ENCODE assay signal across 8 mouse cellular contexts in genomic region chr1:36512089-36512965, GRCm38 (mm10). TPM values are rescaled to one million over a fixed set of nuclear protein-coding genes. Genes with fewer than 3 reads are reported as not detected.
DNase-seq lines count a peak whose midpoint lies in the region; ATAC-seq and TF ChIP-seq lines count a peak whose summit lies in the region.

No protein-coding gene starts in this region.

- peak; percentile 39 for TF ChIP-seq CTCF in heart, adult 2 months (IDR thresholded peaks at IDR 0.05)
- no peak for TF ChIP-seq CTCF in midbrain, postnatal 0 days (IDR thresholded peaks at IDR 0.05)

- peak overlapping the region; percentile 99 for H3K27ac ChIP-seq in heart, adult 2 months
- H3K27ac ChIP-seq in forebrain, embryonic 13.5 days: peak overlapping the region; percentile 99
- H3K27ac ChIP-seq in hindbrain, embryonic 14.5 days: peak overlapping the region; percentile 97
- peak overlapping the region; percentile 99 for H3K27ac ChIP-seq in limb, embryonic 13.5 days
- peak overlapping the region; percentile 93 for H3K27ac ChIP-seq in midbrain, postnatal 0 days (ENCODE audit: low read depth, low read length)
- H3K27ac ChIP-seq in stomach, embryonic 16.5 days (ENCODE audit: low read length): peak overlapping the region; percentile 99

- no peak for TF ChIP-seq POLR2A in heart, adult 2 months (IDR thresholded peaks at IDR 0.05; ENCODE audit: insufficient read depth, low read depth, low read length)

- intact Hi-C loops in heart, adult 2 months (cut with DNase I): no loop called here

- peaks cover 4% of the 10 kb centered on the region; the same call in 1 of the 2 replicates for H3K36me3 ChIP-seq in heart, adult 2 months (ENCODE audit: control insufficient read depth, insufficient read depth, low read length)
- peaks cover 18% of the 10 kb centered on the region for H3K36me3 ChIP-seq in forebrain, embryonic 13.5 days (ENCODE audit: poor library complexity, severe bottlenecking)
- peaks cover 9% of the 10 kb centered on the region; the same call in 1 of the 2 replicates for H3K36me3 ChIP-seq in hindbrain, embryonic 14.5 days (replicated peaks; ENCODE audit: control insufficient read depth, insufficient read depth)
- peaks cover 25% of the 10 kb centered on the region for H3K36me3 ChIP-seq in limb, embryonic 13.5 days
- H3K36me3 ChIP-seq in midbrain, postnatal 0 days (ENCODE audit: insufficient read depth, low read length): peaks cover 7% of the 10 kb centered on the region; the same call in 1 of the 2 replicates
- H3K36me3 ChIP-seq in stomach, embryonic 16.5 days (ENCODE audit: control insufficient read depth, insufficient read depth, low read length): no peaks in the 10 kb centered on the region; the same call in 1 of the 2 replicates

- 0 out of 2 replicates have a peak, but pooled peaks cover 2% of the 10 kb centered on the region for H3K79me2 ChIP-seq in heart, adult 2 months (replicated peaks; ENCODE audit: control insufficient read depth, insufficient read depth, low read length)

- no peaks in the 10 kb centered on the region for H3K27me3 ChIP-seq in heart, adult 2 months (ENCODE audit: control insufficient read depth, insufficient read depth, low read length)
- H3K27me3 ChIP-seq in forebrain, embryonic 13.5 days: no peaks in the 10 kb centered on the region
- H3K27me3 ChIP-seq in hindbrain, embryonic 14.5 days (ENCODE audit: control insufficient read depth, insufficient read depth, low read length): no peaks in the 10 kb centered on the region
- H3K27me3 ChIP-seq in limb, embryonic 13.5 days: no peaks in the 10 kb centered on the region
- H3K27me3 ChIP-seq in midbrain, postnatal 0 days (ENCODE audit: insufficient read depth, low read length): no peaks in the 10 kb centered on the region
- H3K27me3 ChIP-seq in stomach, embryonic 16.5 days (ENCODE audit: control insufficient read depth, insufficient read depth, low read length): no peaks in the 10 kb centered on the region

- WGBS in heart, adult 2 months: 10% methylated on average over 126 of the region's 126 CpGs
- under 1% methylated on average over 81 of the region's 126 CpGs for WGBS in forebrain, embryonic 13.5 days
- 0% methylated on average over 84 of the region's 126 CpGs for whole genome bisulfite sequencing in hindbrain, embryonic 14.5 days
- WGBS in limb, embryonic 13.5 days: under 1% methylated on average over 120 of the region's 126 CpGs
- WGBS in midbrain, postnatal 0 days: under 1% methylated on average over 96 of the region's 126 CpGs
- under 1% methylated on average over 101 of the region's 126 CpGs for WGBS in stomach, embryonic 16.5 days

- peak overlapping the region; percentile 94 for H3K4me2 ChIP-seq in forebrain, embryonic 13.5 days
- H3K4me2 ChIP-seq in hindbrain, embryonic 14.5 days (replicated peaks): peak overlapping the region; percentile 97
- peak overlapping the region; percentile 96 for H3K4me2 ChIP-seq in limb, embryonic 13.5 days (replicated peaks)
- H3K4me2 ChIP-seq in midbrain, postnatal 0 days (ENCODE audit: low read depth, low read length, poor library complexity, severe bottlenecking): peak overlapping the region; percentile 82
- peak overlapping the region; percentile 98 for H3K4me2 ChIP-seq in stomach, embryonic 16.5 days (ENCODE audit: low read depth, low read length)

- H3K9ac ChIP-seq in heart, adult 2 months (ENCODE audit: low read depth, low read length): peak overlapping the region; percentile 95
- H3K9ac ChIP-seq in forebrain, embryonic 13.5 days: peak overlapping the region; percentile 91
- peak overlapping the region; percentile 84 for H3K9ac ChIP-seq in hindbrain, embryonic 14.5 days
- peak overlapping the region; percentile 87 for H3K9ac ChIP-seq in limb, embryonic 13.5 days
- H3K9ac ChIP-seq in midbrain, postnatal 0 days (replicated peaks; ENCODE audit: low read length, poor library complexity, severe bottlenecking): peak overlapping the region; percentile 76
- H3K9ac ChIP-seq in stomach, embryonic 16.5 days (ENCODE audit: low read length): peak overlapping the region; percentile 90

- peak overlapping the region; percentile 71 for H3K4me3 ChIP-seq in heart, adult 2 months
- H3K4me3 ChIP-seq in forebrain, embryonic 13.5 days: peak overlapping the region; percentile 96
- peak overlapping the region; percentile 91 for H3K4me3 ChIP-seq in hindbrain, embryonic 14.5 days (replicated peaks; ENCODE audit: low read length)
- H3K4me3 ChIP-seq in limb, embryonic 13.5 days: peak overlapping the region; percentile 93
- H3K4me3 ChIP-seq in midbrain, postnatal 0 days (ENCODE audit: low read depth, low read length): peak overlapping the region; percentile 91
- H3K4me3 ChIP-seq in stomach, embryonic 16.5 days (replicated peaks; ENCODE audit: low read length): peak overlapping the region; percentile 95

- DNase-seq in heart, adult 2 months: peak; percentile 68 to 71
- no peak for DNase-seq in heart, adult 8-10 months (ENCODE audit: low spot score)
- DNase-seq in brain, adult 2 months (ENCODE audit: low read depth, low spot score): peak; percentile 68
- DNase-seq in hindbrain, embryonic 14.5 days (ENCODE audit: low spot score): peak; percentile 50
- peak; percentile 62 for DNase-seq in midbrain, postnatal 0 days (ENCODE audit: low spot score)

- no peaks in the 10 kb centered on the region for H3K9me3 ChIP-seq in forebrain, embryonic 13.5 days (replicated peaks)
- no peaks in the 10 kb centered on the region for H3K9me3 ChIP-seq in hindbrain, embryonic 14.5 days (ENCODE audit: control insufficient read depth, low read length)
- no peaks in the 10 kb centered on the region for H3K9me3 ChIP-seq in limb, embryonic 13.5 days
- H3K9me3 ChIP-seq in midbrain, postnatal 0 days (ENCODE audit: low read length): no peaks in the 10 kb centered on the region
- H3K9me3 ChIP-seq in stomach, embryonic 16.5 days (replicated peaks; ENCODE audit: control insufficient read depth, low read length): no peaks in the 10 kb centered on the region

- ATAC-seq in forebrain, embryonic 13.5 days: peak; percentile 68
- peak; percentile 74 for ATAC-seq in hindbrain, embryonic 14.5 days (ENCODE audit: low FRiP score)
- ATAC-seq in limb, embryonic 13.5 days (ENCODE audit: low FRiP score, low read depth): peak; percentile 75
- peak; percentile 82 for ATAC-seq in midbrain, postnatal 0 days (ENCODE audit: low FRiP score)
- ATAC-seq in stomach, embryonic 16.5 days (ENCODE audit: insufficient read depth, low FRiP score): peak; percentile 61

- H3K4me1 ChIP-seq in heart, adult 2 months (ENCODE audit: control insufficient read depth, insufficient read depth, low read length): peaks cover 3% of the 10 kb centered on the region
- H3K4me1 ChIP-seq in forebrain, embryonic 13.5 days: peaks cover 37% of the 10 kb centered on the region
- peaks cover 39% of the 10 kb centered on the region for H3K4me1 ChIP-seq in hindbrain, embryonic 14.5 days (replicated peaks; ENCODE audit: control insufficient read depth, insufficient read depth, low read length)
- H3K4me1 ChIP-seq in limb, embryonic 13.5 days: peaks cover 26% of the 10 kb centered on the region
- peaks cover 15% of the 10 kb centered on the region for H3K4me1 ChIP-seq in midbrain, postnatal 0 days (ENCODE audit: insufficient read depth, low read length)
- H3K4me1 ChIP-seq in stomach, embryonic 16.5 days (ENCODE audit: control insufficient read depth, insufficient read depth, low read length): peaks cover 19% of the 10 kb centered on the region

- no peak for TF ChIP-seq EP300 in heart, adult 2 months (IDR thresholded peaks at IDR 0.05; ENCODE audit: insufficient read depth, low read depth, low read length)

RNA-seq across cellular contexts. Expression of gene Cnnm3, which starts 0.7 kb away (rescaled TPM):
- 10 to 100 TPM; 11.1 to 15.1 TPM for total RNA-seq in heart, adult 2 months (2021)
- polyA plus RNA-seq in heart, adult 2 months (2012; rRNA removed): 14.1 and 15.6 TPM in 2 replicates
- total RNA-seq in heart, adult 8-10 months (2022): 10 to 100 TPM in 3 of 4 experiments, 1 to 10 TPM in 1; 8.6 to 16.3 (median 11.7) TPM
- polyA plus RNA-seq in forebrain, embryonic 13.5 days (2015; fragmentation: Nextera tagmentation; extraction: Ambion mirVana): 5.3 and 5.7 TPM in 2 replicates
- 6.1 and 6.8 TPM in 2 replicates for polyA plus RNA-seq in hindbrain, embryonic 14.5 days (2014; fragmentation: Nextera tagmentation; extraction: Ambion mirVana)
- polyA plus RNA-seq in limb, embryonic 13.5 days (2015; fragmentation: Nextera tagmentation; extraction: Ambion mirVana): 3.7 and 4.4 TPM in 2 replicates
- total RNA-seq in midbrain, postnatal 0 days (2014; rRNA removed): 32.9 and 40.8 TPM in 2 replicates
- 4.3 and 5.2 TPM in 2 replicates for polyA plus RNA-seq in midbrain, postnatal 0 days (2015; fragmentation: Nextera tagmentation; extraction: Ambion mirVana)
- polyA plus RNA-seq in stomach, embryonic 16.5 days (2015; fragmentation: Nextera tagmentation; extraction: Ambion mirVana): 2.5 and 3.0 TPM in 2 replicates

RNA-seq across cellular contexts. Expression of gene Ankrd23, which starts 24.4 kb away (rescaled TPM):
- 100 to 1,000 TPM; 310 to 338 TPM for total RNA-seq in heart, adult 2 months (2021)
- polyA plus RNA-seq in heart, adult 2 months (2012; rRNA removed): 397 and 412 TPM in 2 replicates
- 100 to 1,000 TPM; 251 to 540 (median 405) TPM for total RNA-seq in heart, adult 8-10 months (2022)
- polyA plus RNA-seq in forebrain, embryonic 13.5 days (2015; fragmentation: Nextera tagmentation; extraction: Ambion mirVana): 11.3 and 12.3 TPM in 2 replicates
- polyA plus RNA-seq in hindbrain, embryonic 14.5 days (2014; fragmentation: Nextera tagmentation; extraction: Ambion mirVana): 6.9 and 10.6 TPM in 2 replicates
- 20.1 and 20.8 TPM in 2 replicates for polyA plus RNA-seq in limb, embryonic 13.5 days (2015; fragmentation: Nextera tagmentation; extraction: Ambion mirVana)
- total RNA-seq in midbrain, postnatal 0 days (2014; rRNA removed): 9.8 and 11.6 TPM in 2 replicates
- polyA plus RNA-seq in midbrain, postnatal 0 days (2015; fragmentation: Nextera tagmentation; extraction: Ambion mirVana): 12.8 and 14.8 TPM in 2 replicates
- polyA plus RNA-seq in stomach, embryonic 16.5 days (2015; fragmentation: Nextera tagmentation; extraction: Ambion mirVana): 18.0 and 21.7 TPM in 2 replicates

RNA-seq across cellular contexts. Expression of gene Gm42417, which starts 26.9 kb away (rescaled TPM):
- 100 to 1,000 TPM; 148 to 172 TPM for total RNA-seq in heart, adult 2 months (2021)
- 0.09 TPM in 1 of 2 replicates, not detected in the other for polyA plus RNA-seq in heart, adult 2 months (2012; rRNA removed)
- 100 to 1,000 TPM; 132 to 332 (median 244) TPM for total RNA-seq in heart, adult 8-10 months (2022)
- polyA plus RNA-seq in forebrain, embryonic 13.5 days (2015; fragmentation: Nextera tagmentation; extraction: Ambion mirVana): 0.30 and 0.44 TPM in 2 replicates
- polyA plus RNA-seq in hindbrain, embryonic 14.5 days (2014; fragmentation: Nextera tagmentation; extraction: Ambion mirVana): 0.23 and 1.1 TPM in 2 replicates
- polyA plus RNA-seq in limb, embryonic 13.5 days (2015; fragmentation: Nextera tagmentation; extraction: Ambion mirVana): 0.33 and 0.92 TPM in 2 replicates
- total RNA-seq in midbrain, postnatal 0 days (2014; rRNA removed): not detected in 2 replicates
- polyA plus RNA-seq in midbrain, postnatal 0 days (2015; fragmentation: Nextera tagmentation; extraction: Ambion mirVana): 0.42 and 0.65 TPM in 2 replicates
- 1.9 TPM in 1 of 2 replicates, not detected in the other for polyA plus RNA-seq in stomach, embryonic 16.5 days (2015; fragmentation: Nextera tagmentation; extraction: Ambion mirVana)

RNA-seq across cellular contexts. Expression of gene Ankrd39, which starts 34.9 kb away (rescaled TPM):
- 1 to 10 TPM; 6.2 to 6.3 TPM for total RNA-seq in heart, adult 2 months (2021)
- 11.1 TPM in 2 replicates for polyA plus RNA-seq in heart, adult 2 months (2012; rRNA removed)
- 1 to 10 TPM; 5.4 to 8.2 (median 7.1) TPM for total RNA-seq in heart, adult 8-10 months (2022)
- polyA plus RNA-seq in forebrain, embryonic 13.5 days (2015; fragmentation: Nextera tagmentation; extraction: Ambion mirVana): 16.9 and 18.0 TPM in 2 replicates
- 23.9 and 26.9 TPM in 2 replicates for polyA plus RNA-seq in hindbrain, embryonic 14.5 days (2014; fragmentation: Nextera tagmentation; extraction: Ambion mirVana)
- polyA plus RNA-seq in limb, embryonic 13.5 days (2015; fragmentation: Nextera tagmentation; extraction: Ambion mirVana): 27.7 and 28.0 TPM in 2 replicates
- total RNA-seq in midbrain, postnatal 0 days (2014; rRNA removed): 27.9 and 30.4 TPM in 2 replicates
- 34.3 and 40.9 TPM in 2 replicates for polyA plus RNA-seq in midbrain, postnatal 0 days (2015; fragmentation: Nextera tagmentation; extraction: Ambion mirVana)
- 26.7 and 30.5 TPM in 2 replicates for polyA plus RNA-seq in stomach, embryonic 16.5 days (2015; fragmentation: Nextera tagmentation; extraction: Ambion mirVana)

RNA-seq across cellular contexts. Expression of gene Cnnm4, which starts 40.9 kb away (rescaled TPM):
- total RNA-seq in heart, adult 2 months (2021): 1 to 10 TPM; 4.4 to 4.6 TPM
- polyA plus RNA-seq in heart, adult 2 months (2012; rRNA removed): 3.9 and 4.4 TPM in 2 replicates
- total RNA-seq in heart, adult 8-10 months (2022): 1 to 10 TPM; 3.7 to 5.2 (median 4.7) TPM
- 10.0 and 10.2 TPM in 2 replicates for polyA plus RNA-seq in forebrain, embryonic 13.5 days (2015; fragmentation: Nextera tagmentation; extraction: Ambion mirVana)
- polyA plus RNA-seq in hindbrain, embryonic 14.5 days (2014; fragmentation: Nextera tagmentation; extraction: Ambion mirVana): 9.2 and 10.6 TPM in 2 replicates
- 19.5 and 20.4 TPM in 2 replicates for polyA plus RNA-seq in limb, embryonic 13.5 days (2015; fragmentation: Nextera tagmentation; extraction: Ambion mirVana)
- 15.6 and 16.8 TPM in 2 replicates for total RNA-seq in midbrain, postnatal 0 days (2014; rRNA removed)
- polyA plus RNA-seq in midbrain, postnatal 0 days (2015; fragmentation: Nextera tagmentation; extraction: Ambion mirVana): 10.6 and 11.0 TPM in 2 replicates
- polyA plus RNA-seq in stomach, embryonic 16.5 days (2015; fragmentation: Nextera tagmentation; extraction: Ambion mirVana): 16.7 and 18.5 TPM in 2 replicates

Comparison
In these comparisons a context has a peak if more than half of its experiments do, and no peak if none do; other contexts are left out.
1. RNA of gene Ankrd23, which starts 24.4 kb away (polyA plus RNA-seq): 397 to 412 TPM in heart, adult 2 months; 18.0 to 21.7 TPM in stomach, embryonic 16.5 days, 20.1 to 20.8 TPM in limb, embryonic 13.5 days, 12.8 to 14.8 TPM in midbrain, postnatal 0 days, 11.3 to 12.3 TPM in forebrain, embryonic 13.5 days and 6.9 to 10.6 TPM in hindbrain, embryonic 14.5 days; every median in the first group is over 10 times any median in the second.
2. Peak in every context shown above with its lines, with median percentiles within 50 percentile points of each other: H3K27ac ChIP-seq, H3K4me3 ChIP-seq, H3K9ac ChIP-seq, ATAC-seq and H3K4me2 ChIP-seq.